Mouse (Mus musculus) embryonic facial prominence, embryonic 13.5 days (tissue): Measurements from ENCODE around the gene Lima1. TPM values are rescaled to one million over a fixed set of nuclear protein-coding genes. Genes with fewer than 3 reads are reported as not detected.

Experiments used
- polyA plus RNA-seq: library from polyadenylated mRNA; unstranded; fragments of >200 nt; fragmentation: Nextera tagmentation; extraction: Ambion mirVana; gene quantifications from 2 replicates; pipeline ENCODE4 v1.2.1, GENCODE M21; 2015

The Lima1 gene
- polyA plus RNA-seq, 1 experiment from 2014 or later, result 98.4 TPM

Other genes starting within 250 kb of the Lima1 start
- 131 and 132 TPM in 2 replicates for gene Racgap1, start 223.8 kb downstream of the Lima1 start, polyA plus RNA-seq
- 3.3 and 4.2 TPM in 2 replicates for gene Asic1, start 205.1 kb downstream of the Lima1 start, polyA plus RNA-seq
- 55.0 and 73.1 TPM in 2 replicates for gene Smarcd1, start 173.3 kb downstream of the Lima1 start, polyA plus RNA-seq
- not detected in 2 replicates for gene Gm17349, start 170.0 kb downstream of the Lima1 start, polyA plus RNA-seq
- gene Gpd1, start 157.9 kb downstream of the Lima1 start, polyA plus RNA-seq, result 0.37 and 1.0 TPM in 2 replicates
- 144 and 179 TPM in 2 replicates for gene Cox14, start 149.8 kb downstream of the Lima1 start, polyA plus RNA-seq
- 70.8 and 71.5 TPM in 2 replicates for gene Cers5, start 102.6 kb downstream of the Lima1 start, polyA plus RNA-seq
- gene Fam186a, start 91.6 kb upstream of the Lima1 start, polyA plus RNA-seq, result 0.13 TPM in 1 of 2 replicates, not detected in the other
- 29.4 and 31.6 TPM in 2 replicates for gene Larp4, start 94.6 kb upstream of the Lima1 start, polyA plus RNA-seq
- gene Dip2b, start 163.2 kb upstream of the Lima1 start, polyA plus RNA-seq, result 13.0 and 13.1 TPM in 2 replicates